Mouse (Mus musculus) left cerebral cortex, postnatal 36 days (tissue): Measurements from ENCODE around the gene Clrn2. TPM values are rescaled to one million over a fixed set of nuclear protein-coding genes. Genes with fewer than 3 reads are reported as not detected.
A peak's percentile ranks its signal among the peaks of the same experiment; 100 is the strongest.
"Not testable (repeated sequence)": the region's sequence is repeated elsewhere in the genome, so short reads cannot be mapped to it uniquely, and the experiment has no call there.

Experiments used
- DNase-seq, 2 experiments: peaks; one replicate each; pipeline ENCODE4 v3.0.0; 2021 to 2022; ENCODE audit warnings: low spot score in 2 of 2, mixed read lengths in 1 of 2
- intact Hi-C: fragments of 180-260 bp; cut with DNase I; formaldehyde crosslinking; loops from one replicate; pipeline ENCODE4 v1.15.1; 2025
- total RNA-seq, 2 experiments: library from RNA; stranded (reverse); gene quantifications; 2 replicates each; pipeline ENCODE4 v1.2.3; 2021

The Clrn2 gene
- 1 to 10 TPM in 1 of 2 experiments, under 1 TPM in 1; 0.91 to 1.2 TPM for total RNA-seq

- no peak for DNase-seq
- intact Hi-C loops, result no loop called here
Observed at GRCm38 (mm10) chr5:45453451-45453850, at the start of gene Clrn2. TSS of gene Clrn2 (plus strand) at chr5:45453751.

DNA sequence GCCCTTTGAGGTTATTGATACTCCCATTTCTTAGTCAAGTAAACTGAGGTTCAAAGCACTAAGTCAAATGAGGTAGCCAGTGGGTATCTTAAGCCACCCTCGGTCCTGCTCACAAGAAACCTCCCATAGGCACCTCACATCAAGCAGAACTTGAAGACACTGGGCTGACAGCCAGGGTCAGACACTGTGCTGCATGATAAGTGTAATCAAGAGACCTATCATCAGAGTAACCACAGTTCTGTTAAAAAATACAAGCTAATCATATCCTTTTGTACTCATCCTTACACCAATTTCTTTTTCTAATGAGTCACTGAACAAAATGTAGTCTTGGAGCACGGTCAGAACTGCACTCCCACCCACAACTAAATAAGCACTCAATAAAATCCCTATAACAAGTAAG lies 47.4 kb upstream of the Clrn2 start:
- no peak for DNase-seq
- intact Hi-C loops, result loop anchor here (10.0 kb wide), 1 partner anchor 921 kb away; no protein-coding TSS in a partner anchor

GRCm38 (mm10) chr5:45416478-45416877 lies 37.1 kb upstream of the Clrn2 start:
- intact Hi-C loops, result no loop called here
- DNase-seq, result no peak

DNA sequence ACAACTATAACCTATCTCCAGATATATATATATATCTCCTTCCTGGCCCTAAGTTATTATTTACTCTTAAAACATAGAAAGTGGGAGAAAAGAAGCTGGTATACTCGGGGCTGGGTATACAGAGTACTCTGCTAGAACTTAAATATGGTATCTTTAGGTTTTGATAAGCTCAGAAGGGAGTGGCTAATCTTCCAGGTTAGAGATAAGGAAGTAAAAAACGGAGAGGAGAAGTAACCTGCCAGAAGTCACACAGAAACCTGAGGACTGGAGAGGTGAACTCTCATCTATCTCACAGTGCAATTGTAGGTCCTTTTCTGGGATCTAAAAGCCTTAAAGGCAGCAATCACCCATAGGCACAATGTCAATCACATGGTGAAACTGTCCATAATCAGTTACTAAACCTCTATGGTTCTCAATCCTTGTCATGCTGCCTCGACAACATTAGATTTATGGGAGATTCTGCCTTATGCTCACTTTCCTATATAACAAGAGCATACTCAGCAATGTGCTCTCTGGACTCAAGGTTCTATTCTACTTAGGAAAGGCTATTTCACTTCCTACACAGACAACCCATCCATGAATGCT lies 35.6 kb upstream of the Clrn2 start:
- intact Hi-C loops, result no loop called here

GRCm38 (mm10) chr5:45419841-45420638 lies 33.5 kb upstream of the Clrn2 start:
- no peak for DNase-seq
- intact Hi-C loops, result no loop called here

More for the DNA sequence above, 35.6 kb upstream of the Clrn2 start:
- no peak for DNase-seq

DNA sequence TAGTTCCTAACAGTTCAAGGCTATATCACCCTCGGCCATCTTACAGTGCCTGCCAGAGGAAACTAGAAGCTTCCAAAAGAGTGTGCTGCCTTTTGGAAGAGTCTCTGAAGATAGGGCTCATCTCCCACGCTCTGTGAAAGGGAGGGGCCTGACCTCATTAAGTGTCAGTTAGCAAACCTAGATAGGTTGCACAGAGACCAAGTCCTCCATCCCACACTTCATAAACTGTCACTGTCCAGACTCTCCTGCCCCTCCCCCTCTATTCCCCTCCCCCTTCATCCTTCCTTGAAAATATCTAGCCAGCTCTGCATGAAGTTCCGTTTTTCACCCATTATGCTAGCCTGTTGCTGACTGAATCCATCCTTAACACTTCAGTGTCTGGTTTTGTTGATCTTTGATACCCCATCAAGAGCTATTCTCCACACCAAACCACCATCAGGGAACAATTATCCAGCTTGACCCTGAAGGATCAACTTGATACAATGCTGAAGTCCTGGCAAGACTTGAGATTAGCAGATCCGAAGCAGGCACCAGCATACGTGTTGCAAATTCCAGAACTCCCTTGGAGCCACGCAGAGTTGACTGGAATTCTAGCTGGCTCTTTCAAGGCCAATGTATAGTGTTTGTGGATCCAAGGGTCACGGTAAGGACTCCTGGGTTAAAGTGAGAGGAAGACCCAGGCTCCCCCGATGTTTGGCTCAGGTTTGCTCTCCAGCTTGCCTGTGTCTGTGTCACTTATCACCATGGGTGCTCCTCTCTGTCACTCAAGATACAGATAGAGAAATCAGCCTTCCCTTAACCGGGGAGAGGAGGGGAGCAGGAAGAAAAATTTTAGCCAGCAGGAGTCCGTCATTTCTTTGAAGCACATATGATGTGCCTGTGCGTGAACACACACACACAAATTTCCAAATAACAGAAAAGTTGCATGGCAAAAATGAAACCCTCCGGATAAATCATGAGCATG lies 31.4 kb upstream of the Clrn2 start:
- intact Hi-C loops, result no loop called here
- no peak for DNase-seq

- intact Hi-C loops, result no loop called here
- peak; percentile 44 to 62 for DNase-seq
Observed at GRCm38 (mm10) chr5:45424021-45424886, 29.3 kb upstream of the Clrn2 start.

GRCm38 (mm10) chr5:45425771-45426170 lies 27.8 kb upstream of the Clrn2 start:
- DNase-seq, intact Hi-C loops: not testable (repeated sequence)

DNA sequence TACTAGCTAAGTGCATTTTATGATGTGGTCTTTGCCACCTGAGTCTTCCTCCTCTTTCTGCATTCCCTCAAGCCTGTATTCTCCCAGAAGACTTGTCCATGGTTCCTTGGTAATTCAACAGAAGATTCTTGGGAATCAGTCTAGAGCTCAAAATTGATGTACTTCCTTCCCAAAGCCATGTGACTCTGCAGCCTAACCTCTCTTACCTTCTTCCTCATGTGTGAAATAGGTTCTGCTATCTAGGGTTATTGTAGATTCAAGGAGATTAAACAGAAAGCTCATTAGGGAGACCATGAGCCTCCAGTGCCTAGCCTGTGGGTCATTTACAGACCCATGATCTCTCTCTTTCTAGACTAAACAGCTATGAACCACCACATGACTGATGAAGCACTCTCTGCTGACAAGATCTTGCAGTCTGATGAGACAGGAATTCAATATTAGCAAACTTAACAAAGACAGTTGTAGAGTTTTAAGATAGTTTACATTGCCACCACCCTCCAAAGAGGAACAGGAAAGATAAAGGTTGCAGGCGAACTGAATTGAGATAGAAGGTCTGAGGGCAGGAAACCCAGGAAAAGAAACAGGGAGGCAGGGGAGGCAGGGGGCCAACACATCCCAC lies 27.0 kb upstream of the Clrn2 start:
- no peak for DNase-seq
- intact Hi-C loops, result no loop called here

GRCm38 (mm10) chr5:45427891-45428290 lies 25.7 kb upstream of the Clrn2 start:
- DNase-seq, result no peak
- intact Hi-C loops, result no loop called here

DNA sequence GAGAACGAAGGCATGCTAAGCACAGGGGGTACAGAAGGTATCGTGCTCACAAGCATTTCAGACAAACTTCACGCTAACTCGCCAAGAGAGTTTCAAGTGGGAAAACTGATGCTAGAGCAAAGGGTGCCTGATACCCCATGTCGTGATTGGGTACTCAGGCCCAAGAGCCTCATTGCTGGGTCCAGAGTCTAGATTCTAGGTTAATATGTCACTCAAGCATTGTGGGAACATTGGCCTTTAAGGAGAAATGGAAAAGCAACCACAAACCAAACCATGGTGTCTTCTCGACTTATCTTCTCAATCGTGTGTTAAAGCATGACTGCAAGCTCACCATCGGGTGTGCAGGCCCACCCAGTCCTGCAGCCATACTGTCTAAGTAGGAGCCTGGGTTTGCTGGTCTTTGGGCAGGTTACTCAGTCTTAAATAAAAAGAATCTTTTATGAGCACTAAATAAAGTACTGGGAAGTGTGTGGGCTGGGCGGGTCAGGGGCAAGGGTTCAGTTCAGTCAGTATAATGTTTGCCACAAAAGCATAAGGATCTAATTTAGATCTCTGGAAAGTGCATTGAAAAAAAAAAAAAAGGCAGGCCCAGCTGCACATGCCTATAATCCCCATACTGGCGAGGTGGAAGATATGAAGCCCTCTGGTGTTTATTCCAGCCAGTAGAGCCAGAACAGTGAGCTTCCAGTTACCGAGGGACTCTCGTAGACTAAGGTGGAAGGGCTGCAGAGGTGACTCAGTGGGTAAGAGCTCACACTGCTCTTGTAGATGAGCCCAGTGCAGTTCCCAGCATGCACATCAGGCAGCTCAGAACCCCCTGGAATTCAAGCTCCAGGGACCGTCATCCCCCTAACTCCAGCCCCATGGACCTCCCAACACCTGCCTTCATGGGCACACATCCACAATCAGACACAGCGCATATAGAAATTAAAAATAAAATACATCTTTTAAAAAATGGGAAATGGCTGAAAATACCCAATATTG lies 17.3 kb upstream of the Clrn2 start:
- DNase-seq, result no peak
- intact Hi-C loops, result no loop called here

DNA sequence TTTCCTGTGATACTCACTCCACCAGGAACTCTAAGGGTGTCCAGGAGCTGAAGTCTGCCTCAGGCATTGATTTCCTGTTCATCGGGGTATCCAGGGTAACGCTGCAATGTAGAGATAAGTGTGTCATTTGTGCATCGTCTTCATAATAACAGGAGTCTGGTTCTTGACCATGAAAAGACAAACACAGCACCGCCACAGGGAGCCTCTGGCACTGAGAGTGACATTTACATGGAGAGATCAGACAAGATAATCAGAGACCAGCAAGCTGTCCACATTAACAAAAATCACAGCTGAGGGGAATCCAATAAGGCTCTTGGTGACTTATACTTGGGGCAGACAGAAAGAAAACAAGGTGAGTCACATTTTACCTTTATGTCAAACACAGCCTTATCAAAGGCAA lies 15.7 kb upstream of the Clrn2 start:
- intact Hi-C loops, result no loop called here
- no peak for DNase-seq

DNA sequence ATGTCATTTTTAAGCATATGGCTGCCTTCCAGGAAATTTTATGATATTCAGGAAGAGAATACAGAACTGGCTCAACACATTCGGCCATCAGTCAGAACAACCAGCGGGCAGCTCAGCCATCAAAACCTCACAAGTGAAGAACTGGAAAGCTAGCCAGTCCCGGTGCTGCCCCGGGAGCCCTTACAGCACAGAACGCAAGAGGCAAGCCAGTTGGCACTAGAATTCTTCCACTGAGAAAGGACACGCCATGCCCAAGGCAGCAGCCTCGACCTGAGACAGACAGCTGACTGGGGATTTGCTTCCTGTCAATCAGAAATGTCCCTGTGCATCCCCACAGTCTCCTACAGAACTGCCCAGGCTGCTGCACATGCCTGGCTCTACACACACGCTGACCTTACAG lies 15.2 kb upstream of the Clrn2 start:
- intact Hi-C loops, result no loop called here
- no peak for DNase-seq

DNA sequence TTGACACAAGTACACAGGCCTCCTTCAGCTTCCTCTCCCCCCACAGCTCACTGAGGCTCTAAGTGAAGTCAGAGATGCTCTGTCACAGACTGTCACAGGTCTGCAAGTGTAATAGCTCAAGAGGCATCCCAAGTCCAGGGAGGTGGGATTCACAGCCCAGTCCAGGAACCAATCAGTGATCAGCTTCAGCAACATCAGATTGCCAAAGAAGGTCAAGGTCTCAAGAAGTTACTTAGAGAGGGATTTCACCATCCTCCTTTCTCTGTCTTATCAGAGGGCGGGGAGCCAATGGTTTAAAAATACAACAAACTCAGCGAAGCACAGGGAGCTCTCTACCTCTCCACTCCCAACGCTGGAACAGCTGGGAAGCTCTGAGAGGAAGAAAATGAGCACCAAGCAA lies 12.4 kb upstream of the Clrn2 start:
- intact Hi-C loops, result no loop called here
- no peak for DNase-seq

- intact Hi-C loops, result no loop called here
- no peak for DNase-seq
Observed at GRCm38 (mm10) chr5:45441745-45442144, 11.8 kb upstream of the Clrn2 start.

DNA sequence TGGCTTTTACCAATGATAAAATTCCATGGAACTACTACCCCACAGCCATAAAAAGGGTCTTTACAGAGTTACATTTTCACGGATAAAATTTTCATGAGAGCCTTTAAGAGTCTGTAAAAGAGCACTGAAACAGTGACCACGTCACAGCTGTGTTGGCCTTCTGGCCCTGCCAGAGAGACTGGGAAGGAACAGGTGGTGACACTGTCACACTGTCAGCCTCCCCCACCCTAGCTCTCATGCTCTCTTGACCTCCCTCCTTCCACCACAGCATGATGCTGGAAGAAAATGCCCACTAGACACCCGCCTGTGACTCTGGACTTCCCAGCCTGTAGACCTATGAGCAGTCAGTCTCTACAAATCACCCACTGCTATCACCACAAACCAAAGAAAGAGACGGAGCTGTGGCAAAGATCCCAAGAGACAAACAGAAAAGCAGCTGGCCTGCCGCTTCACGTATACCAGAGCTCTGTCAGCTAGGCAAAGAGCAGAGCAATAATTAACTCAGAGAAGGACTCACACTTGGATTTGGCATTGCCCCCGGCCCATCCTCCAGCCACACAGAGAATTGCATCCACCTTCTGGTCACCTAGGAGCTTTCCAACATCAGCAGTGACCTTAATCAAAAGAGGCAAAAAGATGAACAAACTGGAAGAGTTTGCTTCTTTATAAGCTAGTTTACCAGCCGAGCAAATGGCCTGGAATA lies 9.3 kb upstream of the Clrn2 start:
- intact Hi-C loops, result no loop called here
- DNase-seq, result no peak

DNA sequence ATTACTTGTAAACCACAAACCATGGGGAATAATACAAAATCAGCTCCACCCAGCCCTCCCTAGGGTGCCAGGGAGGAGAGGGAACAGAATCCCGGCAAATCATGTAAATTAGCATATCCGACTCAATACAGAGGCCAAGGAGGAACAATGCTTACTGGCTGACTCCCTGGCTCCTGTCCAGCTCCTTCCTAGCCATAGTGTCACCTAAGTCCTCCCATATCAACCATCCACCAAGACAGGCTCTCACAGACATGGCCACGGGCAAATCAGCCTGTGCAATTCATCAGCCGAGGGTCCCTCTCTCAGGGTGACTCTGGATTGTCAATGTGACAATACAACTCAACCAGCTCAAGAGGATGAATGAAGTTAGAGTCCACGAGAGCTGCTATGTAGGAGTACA lies 4.9 kb upstream of the Clrn2 start:
- intact Hi-C loops, result no loop called here
- no peak for DNase-seq
